Mouse (Mus musculus) layer of hippocampus, adult 11-12 months (tissue): ENCODE results near the gene Arl5c.

Source experiments
- DNase-seq: peaks from one replicate; pipeline ENCODE4 v3.0.0; 2022; ENCODE audit warnings: low spot score

Arl5c gene

GRCm38 (mm10) chr11:98019883-98020610 is 24.1 kb upstream of the Arl5c start:
- DNase-seq: no peak

GRCm38 (mm10) chr11:98018858-98019641 is 23.1 kb upstream of the Arl5c start:
- DNase-seq: peak; percentile 81

DNA sequence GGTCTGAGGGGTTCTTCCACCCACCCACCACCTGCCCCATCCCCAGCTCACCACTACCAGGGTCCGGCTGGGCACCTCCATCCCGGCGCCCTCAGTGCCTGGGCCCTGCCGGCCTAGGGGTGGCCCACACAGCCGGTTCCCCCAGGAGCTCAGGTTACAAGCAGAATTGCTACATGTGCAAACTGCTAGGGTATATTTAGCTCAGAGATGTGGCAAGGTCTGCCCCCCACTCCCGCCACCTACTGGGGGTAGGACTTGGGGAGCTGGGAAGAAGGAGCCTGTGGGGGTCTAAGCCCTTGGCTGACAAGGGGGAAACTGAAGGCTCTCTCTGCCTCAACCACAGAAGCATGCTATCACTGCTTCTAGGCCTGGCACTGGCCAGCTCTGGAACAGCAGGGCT is 22.2 kb upstream of the Arl5c start:
- no peak for DNase-seq

DNA sequence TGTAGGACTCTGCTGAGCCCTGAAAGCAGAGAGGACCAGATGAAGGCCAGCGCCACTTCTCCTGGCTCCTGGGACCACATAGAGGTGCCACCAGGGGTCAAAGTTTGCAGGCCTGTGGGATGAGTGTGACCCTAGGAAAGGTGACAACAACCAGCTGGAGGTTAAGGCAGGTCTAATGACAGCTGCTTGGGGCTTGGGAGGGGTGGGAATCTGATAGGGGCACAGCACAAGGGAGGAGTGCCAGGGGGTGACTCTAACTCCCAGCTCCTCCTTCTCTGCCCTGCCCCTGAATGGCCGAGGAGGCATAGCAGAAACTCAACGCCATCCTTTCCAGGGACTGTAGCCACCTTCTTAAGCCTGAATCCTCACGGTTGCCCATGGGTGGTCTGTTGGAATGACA is 20.8 kb upstream of the Arl5c start:
- DNase-seq: no peak

DNA sequence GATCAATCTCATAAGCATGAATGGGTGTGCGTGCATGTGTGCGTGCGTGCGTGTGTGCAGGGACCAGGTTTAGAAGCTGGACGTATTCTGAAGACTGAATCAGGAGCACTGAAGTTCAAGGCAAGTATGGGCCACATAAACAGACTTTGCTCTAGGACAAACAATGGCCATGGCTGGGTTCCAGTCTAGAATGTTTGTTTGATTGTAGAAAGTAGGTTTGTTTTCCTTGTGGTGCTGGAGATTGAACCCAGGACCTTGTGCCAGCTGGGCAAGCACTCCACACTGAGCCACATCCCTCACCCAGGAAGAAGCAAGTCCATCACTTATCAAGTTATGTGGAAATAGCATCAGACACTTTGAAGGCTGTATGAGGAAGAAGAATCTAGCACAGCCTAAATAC is 20.2 kb upstream of the Arl5c start:
- DNase-seq: no peak

- no peak for DNase-seq
Observed at GRCm38 (mm10) chr11:98012831-98013230, 16.9 kb upstream of the Arl5c start.

DNA sequence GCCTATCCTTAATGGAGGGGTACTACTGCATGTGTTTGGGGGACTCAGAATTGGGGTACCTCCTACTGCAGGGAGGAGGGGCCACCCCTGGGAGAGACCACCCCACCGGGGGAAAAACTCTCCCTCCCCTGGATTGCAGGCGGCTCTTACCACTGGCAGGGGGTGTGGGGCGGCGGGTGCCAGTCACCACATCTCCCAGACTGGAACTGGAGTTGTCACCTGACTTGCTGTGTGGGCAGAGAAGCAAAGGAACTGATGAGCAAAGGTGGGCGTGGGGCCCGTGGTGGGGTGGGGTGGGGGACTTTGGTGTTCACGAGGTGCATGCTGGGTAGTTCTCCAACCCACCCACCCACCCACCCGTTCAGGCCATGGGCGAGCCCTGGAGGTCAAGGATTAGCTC is 15.7 kb upstream of the Arl5c start:
- DNase-seq: no peak

- DNase-seq: no peak
Observed at GRCm38 (mm10) chr11:98008087-98008486, 12.1 kb upstream of the Arl5c start.

DNA sequence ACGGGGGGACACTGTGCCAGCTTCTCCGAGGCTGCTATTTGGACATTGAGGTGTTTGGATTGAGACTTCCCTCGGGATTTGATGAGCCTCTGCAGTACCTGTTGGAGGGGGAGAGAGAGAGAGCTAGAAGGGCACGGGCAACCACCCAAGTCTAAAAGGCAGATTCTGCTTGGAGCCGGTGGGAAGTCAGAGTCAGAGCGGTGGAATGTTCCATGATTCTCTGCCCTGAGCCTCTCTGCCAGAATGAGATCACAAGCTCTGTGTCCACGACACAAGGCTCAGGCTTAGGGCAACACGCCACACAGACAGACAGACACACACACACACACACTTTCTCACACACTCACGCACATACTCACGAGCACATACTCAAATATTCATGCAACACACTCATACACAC is 9.7 kb upstream of the Arl5c start:
- no peak for DNase-seq

DNA sequence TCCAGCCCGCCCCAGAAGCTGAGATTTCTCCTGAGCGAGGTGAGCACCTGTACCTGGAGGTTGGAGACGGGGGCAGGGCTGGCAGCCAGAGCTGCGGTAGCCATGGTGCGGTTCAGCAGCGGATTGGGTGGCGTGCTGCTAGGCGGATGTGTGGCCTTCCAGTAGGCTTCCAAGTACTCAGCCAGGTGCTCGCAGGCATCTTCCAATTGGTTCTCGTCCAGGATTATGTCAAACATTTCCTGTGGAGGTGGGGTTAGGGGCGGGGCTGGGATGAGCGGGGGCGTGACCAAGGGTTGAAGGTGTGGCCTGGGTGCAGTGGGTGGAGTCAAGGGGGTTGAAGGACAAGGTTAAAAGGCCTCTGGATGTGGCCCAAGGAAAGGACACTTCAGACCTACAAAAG is 9.1 kb upstream of the Arl5c start:
- no peak for DNase-seq

DNA sequence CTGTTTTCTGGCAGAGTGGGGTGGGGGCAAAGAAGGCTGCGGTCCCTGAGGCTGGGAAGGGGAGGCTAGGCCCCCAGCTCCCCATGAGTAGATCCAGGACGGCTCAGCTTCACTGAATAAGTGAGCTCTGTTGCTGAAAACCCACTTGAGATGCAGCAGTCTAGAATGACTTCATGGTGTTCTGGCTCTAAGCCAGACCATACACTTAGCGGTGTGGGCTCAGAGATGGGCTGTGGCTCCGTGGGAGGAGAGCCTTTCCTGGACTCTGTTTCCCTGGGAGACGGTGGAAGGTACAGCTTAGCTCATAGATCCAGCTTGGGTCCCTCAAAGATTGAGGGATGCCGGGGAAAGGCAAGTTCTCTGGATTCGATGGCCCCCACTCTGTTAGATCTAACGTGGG is 8.2 kb upstream of the Arl5c start:
- DNase-seq: no peak

GRCm38 (mm10) chr11:98003171-98003671 is 7.2 kb upstream of the Arl5c start:
- DNase-seq: no peak

- DNase-seq: peak; percentile 83
Observed at GRCm38 (mm10) chr11:98002627-98003026, 6.6 kb upstream of the Arl5c start.

GRCm38 (mm10) chr11:98001986-98002385 is 6.0 kb upstream of the Arl5c start:
- no peak for DNase-seq

DNA sequence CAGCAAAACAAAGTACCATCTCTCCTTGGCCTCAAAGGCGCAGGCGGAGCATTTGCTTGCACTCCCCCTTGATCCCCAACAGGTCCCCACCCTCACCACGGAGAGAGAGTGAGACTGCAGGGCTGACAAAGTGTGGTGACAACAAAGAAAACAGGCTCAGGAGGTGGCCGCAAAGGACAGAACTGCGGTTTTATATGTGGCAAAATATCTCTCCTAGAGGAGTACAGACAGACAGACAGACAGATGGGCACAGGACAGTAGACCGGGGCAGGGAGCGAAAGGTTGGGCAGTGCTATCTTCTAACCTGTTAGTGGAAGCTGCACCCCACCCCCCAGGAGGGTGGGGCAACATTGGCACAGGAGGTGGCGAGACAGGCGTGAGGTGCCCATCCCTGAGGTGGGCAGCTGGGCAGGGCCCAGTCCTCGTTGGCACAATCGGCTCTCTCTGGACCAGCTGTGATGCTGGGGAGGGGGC is 5.4 kb upstream of the Arl5c start:
- no peak for DNase-seq

GRCm38 (mm10) chr11:98000378-98001140 is 4.6 kb upstream of the Arl5c start:
- DNase-seq: no peak

DNA sequence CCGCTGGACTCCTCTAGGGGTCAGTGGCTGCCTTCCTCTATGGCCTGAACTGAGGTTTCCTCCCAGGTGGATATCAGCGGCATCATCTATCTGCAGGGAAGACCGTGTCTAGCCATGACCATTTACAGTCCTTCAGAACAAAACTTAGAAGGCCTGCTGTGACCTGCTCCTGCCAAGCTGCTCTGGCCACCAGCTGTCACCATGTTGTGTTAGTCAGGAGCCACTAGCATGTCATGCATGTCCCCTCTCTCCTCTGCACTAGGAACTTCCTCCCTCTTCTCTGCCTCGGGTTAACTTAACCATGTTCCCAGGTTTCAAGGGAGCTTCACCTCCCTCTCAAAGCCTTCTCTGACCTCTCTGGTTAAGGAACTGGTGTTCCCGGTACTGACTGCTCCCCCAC is 3.8 kb upstream of the Arl5c start:
- DNase-seq: no peak

DNA sequence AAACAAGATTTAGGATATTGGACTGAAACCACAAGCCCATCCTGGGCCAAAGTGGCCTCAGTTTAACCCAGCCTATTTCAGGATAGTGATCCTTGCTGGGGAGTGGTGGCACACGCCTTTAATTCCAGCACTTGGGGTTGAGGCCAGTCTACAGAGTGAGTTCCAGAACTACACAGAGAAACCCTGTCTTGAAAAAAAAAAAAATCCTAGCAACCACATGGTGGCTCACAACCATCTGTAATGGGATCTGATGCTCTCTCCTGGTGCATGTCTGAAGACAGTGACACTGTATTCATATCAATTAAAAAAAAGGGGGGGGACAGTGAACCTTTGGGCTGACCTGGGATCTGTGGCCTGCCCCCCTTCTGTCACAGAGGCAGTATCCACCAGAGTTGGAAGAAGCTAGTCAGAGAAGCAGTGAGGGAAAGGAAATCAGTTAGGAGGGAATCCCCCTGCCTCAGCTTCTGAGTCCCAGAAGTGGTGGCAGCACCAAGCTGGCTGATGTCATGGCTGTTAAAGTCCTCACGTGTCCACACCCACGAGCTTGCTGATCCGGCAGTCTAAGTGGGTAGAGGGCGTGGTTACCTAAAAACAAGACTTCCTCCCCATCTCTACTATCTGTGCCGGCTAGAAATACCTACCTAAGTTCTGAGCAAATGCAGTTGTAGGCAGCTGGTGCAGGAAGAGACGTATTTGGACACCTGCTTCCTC is 3.1 kb upstream of the Arl5c start:
- no peak for DNase-seq

DNA sequence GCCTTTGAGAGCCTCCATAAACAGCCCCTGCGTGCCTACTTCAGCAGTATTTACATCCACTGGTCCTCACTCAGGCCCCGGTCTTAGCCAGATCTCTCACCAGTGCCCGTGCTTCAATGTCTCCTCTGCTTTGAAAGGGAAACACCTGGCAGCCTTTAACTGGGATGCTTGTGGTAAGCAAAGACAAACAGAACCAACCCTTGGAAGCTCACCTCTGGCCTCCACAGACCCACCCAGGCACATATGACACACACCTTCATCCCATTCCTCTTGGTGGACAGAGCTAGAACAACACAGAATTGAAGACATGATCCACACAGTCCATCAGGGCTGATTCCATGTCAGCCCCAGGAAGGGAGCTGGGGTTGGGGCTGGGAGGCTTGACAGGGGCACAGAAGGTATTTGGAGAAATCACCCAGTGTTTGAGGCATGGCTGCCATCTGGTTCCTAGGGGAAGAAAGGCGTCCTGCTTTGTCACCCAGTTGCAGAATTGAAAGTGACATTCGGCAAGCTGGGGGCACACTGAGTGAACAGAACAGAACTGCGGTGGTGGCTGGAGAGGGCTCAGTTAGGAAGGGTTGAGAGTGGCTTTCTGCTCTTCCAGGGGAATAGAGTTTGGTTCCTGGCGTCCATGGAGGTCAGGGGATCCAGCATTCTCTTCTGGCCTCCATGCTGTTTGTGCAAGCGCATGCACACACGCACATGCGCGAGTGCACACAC is 2.3 kb upstream of the Arl5c start:
- DNase-seq: no peak

DNA sequence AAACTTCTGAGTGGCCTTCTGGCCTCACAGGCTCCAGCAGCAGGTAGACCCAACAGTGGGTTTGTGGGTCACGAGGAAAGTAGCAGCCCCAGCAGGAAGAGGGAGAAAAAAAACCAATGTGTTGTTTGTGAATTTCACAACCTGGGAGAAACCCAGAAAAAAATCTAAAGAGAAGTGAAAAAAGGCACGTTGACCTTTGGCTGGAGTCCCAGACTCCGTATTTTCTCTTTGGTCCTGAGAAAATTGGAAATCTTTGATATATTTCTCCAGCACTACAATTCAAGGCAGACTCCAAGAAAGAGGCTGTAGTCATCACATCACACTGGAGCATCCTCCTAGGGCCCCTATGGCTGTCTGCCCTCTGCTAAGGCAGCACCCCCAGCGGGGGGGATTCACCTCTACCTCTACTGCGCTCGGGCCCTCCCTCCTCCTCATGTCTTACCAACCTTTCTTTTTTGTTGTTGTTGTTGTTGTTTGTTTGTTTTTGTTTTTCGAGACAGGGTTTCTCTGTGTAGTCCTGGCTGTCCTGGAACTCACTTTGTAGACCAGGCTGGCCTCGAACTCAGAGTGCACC is 1.5 kb upstream of the Arl5c start:
- no peak for DNase-seq

DNA sequence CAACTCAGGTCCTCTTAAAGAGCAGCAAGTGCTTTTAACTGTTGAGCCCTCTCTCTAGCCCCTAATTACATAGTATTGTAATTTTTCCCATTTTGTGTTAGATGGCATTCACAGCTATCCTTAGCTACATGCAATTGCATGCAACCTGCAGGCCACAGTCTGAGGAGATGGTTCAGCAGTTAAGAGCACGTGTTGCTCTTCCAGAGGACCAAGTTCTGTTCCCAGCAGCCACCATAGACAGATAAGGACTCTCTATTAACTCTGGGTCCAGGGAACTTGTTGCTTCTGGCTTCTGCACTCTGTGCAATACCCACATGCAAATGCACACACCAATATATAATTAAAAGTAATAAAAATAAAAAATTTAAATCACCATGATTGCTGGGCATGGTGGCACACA is 710 bp upstream of the Arl5c start:
- DNase-seq: no peak
